Comparison of ENCODE assay signal across 8 mouse cellular contexts in the genomic region with DNA sequence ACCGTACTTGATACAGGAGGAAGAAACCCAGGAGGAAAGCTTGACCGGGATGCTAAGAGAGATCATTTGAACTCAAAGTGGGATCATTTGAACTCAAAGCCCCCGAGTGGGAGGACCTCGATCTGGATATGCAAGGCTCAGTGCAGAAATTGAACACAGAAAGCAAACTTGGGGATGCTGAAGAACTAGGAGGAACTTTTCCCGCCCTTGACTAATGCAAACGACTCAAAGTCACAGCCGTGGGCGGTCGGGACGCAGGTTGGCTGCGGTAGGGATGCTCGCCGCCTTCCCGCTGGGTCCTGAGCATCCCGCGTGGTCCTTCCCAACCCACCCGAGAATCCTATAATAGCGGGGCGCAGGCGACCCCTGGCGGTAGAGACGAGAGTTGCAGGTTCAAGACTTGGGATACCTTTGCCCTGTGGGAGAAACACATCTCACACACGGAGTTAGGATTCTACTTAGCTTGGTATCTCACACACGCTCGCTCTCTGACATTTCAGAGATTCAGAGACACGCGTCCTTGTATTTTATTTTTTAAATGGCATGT. TPM values are rescaled to one million over a fixed set of nuclear protein-coding genes. Genes with fewer than 3 reads are reported as not detected.
DNase-seq lines count a peak whose midpoint lies in the region; ATAC-seq and TF ChIP-seq lines count a peak whose summit lies in the region.

No protein-coding gene starts in this region.

- peaks cover 23% of the 10 kb centered on the region for H3K27me3 ChIP-seq in forebrain, embryonic 12.5 days
- H3K27me3 ChIP-seq in heart, embryonic 15.5 days, result 0 out of 2 replicates have a peak, but pooled peaks cover 2% of the 10 kb centered on the region
- peaks cover 67% of the 10 kb centered on the region for H3K27me3 ChIP-seq in liver, embryonic 12.5 days (replicated peaks)
- H3K27me3 ChIP-seq in stomach, postnatal 0 days (ENCODE audit: control insufficient read depth, insufficient read depth, low read length), result no peaks in the 10 kb centered on the region

- no peaks in the 10 kb centered on the region for H3K36me3 ChIP-seq in forebrain, embryonic 12.5 days (replicated peaks)
- H3K36me3 ChIP-seq in heart, embryonic 15.5 days, result peaks cover 4% of the 10 kb centered on the region; the same call in 1 of the 2 replicates
- H3K36me3 ChIP-seq in liver, embryonic 12.5 days, result no peaks in the 10 kb centered on the region
- H3K36me3 ChIP-seq in stomach, postnatal 0 days (ENCODE audit: control insufficient read depth, insufficient read depth, low read length), result no peaks in the 10 kb centered on the region

- TF ChIP-seq EP300 in stomach, postnatal 0 days (optimal IDR thresholded peaks at IDR 0.05), result no peak

- H3K4me1 ChIP-seq in forebrain, embryonic 12.5 days, result peaks cover 32% of the 10 kb centered on the region
- peaks cover 62% of the 10 kb centered on the region for H3K4me1 ChIP-seq in heart, embryonic 15.5 days (replicated peaks)
- peaks cover 42% of the 10 kb centered on the region for H3K4me1 ChIP-seq in liver, embryonic 12.5 days
- 0 out of 2 replicates have a peak, but pooled peaks cover 2% of the 10 kb centered on the region for H3K4me1 ChIP-seq in stomach, postnatal 0 days (replicated peaks; ENCODE audit: control insufficient read depth, insufficient read depth)

- no peak overlapping the region for H3K27ac ChIP-seq in forebrain, embryonic 12.5 days
- peak overlapping the region; percentile 97 for H3K27ac ChIP-seq in heart, embryonic 15.5 days
- H3K27ac ChIP-seq in liver, embryonic 12.5 days, result no peak overlapping the region
- peak overlapping the region; percentile 81 for H3K27ac ChIP-seq in stomach, postnatal 0 days (replicated peaks)

- WGBS in forebrain, embryonic 12.5 days, result under 1% methylated on average over 27 of the region's 27 CpGs
- WGBS in heart, embryonic 15.5 days, result under 1% methylated on average over 27 of the region's 27 CpGs
- WGBS in liver, embryonic 12.5 days (ENCODE audit: insufficient replicate concordance), result under 1% methylated on average over 27 of the region's 27 CpGs
- WGBS in stomach, postnatal 0 days, result 1% methylated on average over 27 of the region's 27 CpGs

- peak overlapping the region; percentile 55 for H3K4me3 ChIP-seq in forebrain, embryonic 12.5 days (replicated peaks)
- H3K4me3 ChIP-seq in heart, embryonic 15.5 days, result peak overlapping the region; percentile 53
- peak overlapping the region; percentile 37 for H3K4me3 ChIP-seq in liver, embryonic 12.5 days
- H3K4me3 ChIP-seq in stomach, postnatal 0 days (ENCODE audit: low read depth, low read length), result peak overlapping the region; percentile 40

- TF ChIP-seq CTCF in brain, embryonic 14.5 days (IDR thresholded peaks at IDR 0.05; ENCODE audit: borderline replicate concordance, extremely low read depth, insufficient read depth, insufficient read length), result peak; percentile 97
- TF ChIP-seq CTCF in stomach, postnatal 0 days (IDR thresholded peaks at IDR 0.05; ENCODE audit: low read depth), result peak; percentile 97

- no peak for TF ChIP-seq POLR2A in brain, embryonic 14.5 days (IDR thresholded peaks at IDR 0.05; ENCODE audit: borderline replicate concordance, extremely low read depth, insufficient read depth, insufficient read length, poor library complexity, severe bottlenecking)

- peak overlapping the region; percentile 75 for H3K9ac ChIP-seq in forebrain, embryonic 12.5 days
- peak overlapping the region; percentile 66 for H3K9ac ChIP-seq in heart, embryonic 15.5 days
- peak overlapping the region; percentile 13; the same call in 1 of the 2 replicates for H3K9ac ChIP-seq in liver, embryonic 12.5 days
- H3K9ac ChIP-seq in stomach, postnatal 0 days (ENCODE audit: low read length), result peak overlapping the region; percentile 55

- H3K9me3 ChIP-seq in forebrain, embryonic 12.5 days, result no peaks in the 10 kb centered on the region
- no peaks in the 10 kb centered on the region for H3K9me3 ChIP-seq in heart, embryonic 15.5 days (replicated peaks)
- no peaks in the 10 kb centered on the region for H3K9me3 ChIP-seq in liver, embryonic 12.5 days (replicated peaks)
- no peaks in the 10 kb centered on the region for H3K9me3 ChIP-seq in stomach, postnatal 0 days (ENCODE audit: control insufficient read depth, low read length)

- H3K4me2 ChIP-seq in forebrain, embryonic 12.5 days, result peak overlapping the region; percentile 97
- H3K4me2 ChIP-seq in heart, embryonic 15.5 days, result peak overlapping the region; percentile 86
- peak overlapping the region; percentile 63 for H3K4me2 ChIP-seq in liver, embryonic 12.5 days
- peak overlapping the region; percentile 79 for H3K4me2 ChIP-seq in stomach, postnatal 0 days (replicated peaks; ENCODE audit: low read depth)

- peak; percentile 24 for ATAC-seq in forebrain, embryonic 12.5 days (ENCODE audit: low FRiP score)
- peak; percentile 17; the same call in 1 of the 2 replicates for ATAC-seq in heart, embryonic 15.5 days (replicated peaks; ENCODE audit: insufficient number of reproducible peaks, insufficient read depth, low FRiP score, low read depth)
- no peak for ATAC-seq in liver, embryonic 12.5 days
- ATAC-seq in stomach, postnatal 0 days (ENCODE audit: low FRiP score, low TSS enrichment), result peak; percentile 15; the same call in 1 of the 2 replicates

- peak; percentile 77 for DNase-seq in A20 (ENCODE audit: low read depth, low spot score)
- DNase-seq in brain, embryonic 14.5 days (ENCODE audit: low read depth), result peak; percentile 86
- DNase-seq in kidney, postnatal 25 days, result peak; percentile 85 to 90
- peak; percentile 67 to 79 for DNase-seq in natural killer cell, adult 2 months (ENCODE audit: low spot score in 2 of 2)
- DNase-seq in stomach, postnatal 0 days (ENCODE audit: low spot score), result peak; percentile 85

RNA-seq across cellular contexts. Expression of gene Ercc1, which starts 2.0 kb away (rescaled TPM):
- polyA plus RNA-seq in brain, embryonic 14.5 days (2012; rRNA removed), result 65.1 and 81.9 TPM in 2 replicates
- polyA plus RNA-seq in forebrain, embryonic 12.5 days (2016; fragmentation: Nextera tagmentation; extraction: Ambion mirVana), result 89.7 and 100 TPM in 2 replicates
- polyA plus RNA-seq in heart, embryonic 15.5 days (2015; fragmentation: Nextera tagmentation; extraction: Ambion mirVana), result 59.8 and 60.3 TPM in 2 replicates
- 25.8 and 31.5 TPM in 2 replicates for polyA plus RNA-seq in liver, embryonic 12.5 days (2016; fragmentation: Nextera tagmentation; extraction: Ambion mirVana)
- polyA plus RNA-seq in stomach, postnatal 0 days (2015; fragmentation: Nextera tagmentation; extraction: Ambion mirVana), result 32.8 and 36.9 TPM in 2 replicates

RNA-seq across cellular contexts. Expression of gene Cd3eap, which starts 16.7 kb away (rescaled TPM):
- polyA plus RNA-seq in brain, embryonic 14.5 days (2012; rRNA removed), result 11.9 and 12.7 TPM in 2 replicates
- 24.7 and 24.8 TPM in 2 replicates for polyA plus RNA-seq in forebrain, embryonic 12.5 days (2016; fragmentation: Nextera tagmentation; extraction: Ambion mirVana)
- 13.6 and 15.5 TPM in 2 replicates for polyA plus RNA-seq in heart, embryonic 15.5 days (2015; fragmentation: Nextera tagmentation; extraction: Ambion mirVana)
- polyA plus RNA-seq in liver, embryonic 12.5 days (2016; fragmentation: Nextera tagmentation; extraction: Ambion mirVana), result 19.5 and 19.9 TPM in 2 replicates
- polyA plus RNA-seq in stomach, postnatal 0 days (2015; fragmentation: Nextera tagmentation; extraction: Ambion mirVana), result 13.4 and 13.6 TPM in 2 replicates

RNA-seq across cellular contexts. Expression of gene Ppp1r13l, which starts 17.0 kb away (rescaled TPM):
- 8.2 and 8.9 TPM in 2 replicates for polyA plus RNA-seq in brain, embryonic 14.5 days (2012; rRNA removed)
- polyA plus RNA-seq in forebrain, embryonic 12.5 days (2016; fragmentation: Nextera tagmentation; extraction: Ambion mirVana), result 4.8 and 5.3 TPM in 2 replicates
- 13.5 and 14.4 TPM in 2 replicates for polyA plus RNA-seq in heart, embryonic 15.5 days (2015; fragmentation: Nextera tagmentation; extraction: Ambion mirVana)
- 1.7 and 1.9 TPM in 2 replicates for polyA plus RNA-seq in liver, embryonic 12.5 days (2016; fragmentation: Nextera tagmentation; extraction: Ambion mirVana)
- 10.3 and 12.2 TPM in 2 replicates for polyA plus RNA-seq in stomach, postnatal 0 days (2015; fragmentation: Nextera tagmentation; extraction: Ambion mirVana)

RNA-seq across cellular contexts. Expression of gene Fosb, which starts 32.7 kb away (rescaled TPM):
- polyA plus RNA-seq in brain, embryonic 14.5 days (2012; rRNA removed), result 0.19 and 0.23 TPM in 2 replicates
- 0.24 TPM in 1 of 2 replicates, not detected in the other for polyA plus RNA-seq in forebrain, embryonic 12.5 days (2016; fragmentation: Nextera tagmentation; extraction: Ambion mirVana)
- 0.20 and 0.47 TPM in 2 replicates for polyA plus RNA-seq in heart, embryonic 15.5 days (2015; fragmentation: Nextera tagmentation; extraction: Ambion mirVana)
- 0.04 and 0.05 TPM in 2 replicates for polyA plus RNA-seq in liver, embryonic 12.5 days (2016; fragmentation: Nextera tagmentation; extraction: Ambion mirVana)
- 0.21 and 0.38 TPM in 2 replicates for polyA plus RNA-seq in stomach, postnatal 0 days (2015; fragmentation: Nextera tagmentation; extraction: Ambion mirVana)

RNA-seq across cellular contexts. Expression of gene Ercc2, which starts 39.3 kb away (rescaled TPM):
- polyA plus RNA-seq in brain, embryonic 14.5 days (2012; rRNA removed), result 81.7 and 106 TPM in 2 replicates
- polyA plus RNA-seq in forebrain, embryonic 12.5 days (2016; fragmentation: Nextera tagmentation; extraction: Ambion mirVana), result 23.3 and 23.7 TPM in 2 replicates
- 8.9 and 11.3 TPM in 2 replicates for polyA plus RNA-seq in heart, embryonic 15.5 days (2015; fragmentation: Nextera tagmentation; extraction: Ambion mirVana)
- 9.9 and 10.9 TPM in 2 replicates for polyA plus RNA-seq in liver, embryonic 12.5 days (2016; fragmentation: Nextera tagmentation; extraction: Ambion mirVana)
- polyA plus RNA-seq in stomach, postnatal 0 days (2015; fragmentation: Nextera tagmentation; extraction: Ambion mirVana), result 6.0 and 6.4 TPM in 2 replicates

Comparison
In these comparisons a context has a peak if more than half of its experiments do, and no peak if none do; other contexts are left out.
1. H3K27ac ChIP-seq: peak in heart, embryonic 15.5 days (single experiment) and stomach, postnatal 0 days (single experiment); none in forebrain, embryonic 12.5 days (single experiment) and liver, embryonic 12.5 days (single experiment).
2. H3K9ac ChIP-seq: peak in every context shown above with its lines; median percentile 75 in forebrain, embryonic 12.5 days; 66 in heart, embryonic 15.5 days; 55 in stomach, postnatal 0 days; 13 in liver, embryonic 12.5 days.
3. Peak in every context shown above with its lines, with median percentiles within 50 percentile points of each other: DNase-seq, H3K4me2 ChIP-seq and H3K4me3 ChIP-seq.